Comparison of ENCODE assay signal across 8 mouse cellular contexts in the genomic region with DNA sequence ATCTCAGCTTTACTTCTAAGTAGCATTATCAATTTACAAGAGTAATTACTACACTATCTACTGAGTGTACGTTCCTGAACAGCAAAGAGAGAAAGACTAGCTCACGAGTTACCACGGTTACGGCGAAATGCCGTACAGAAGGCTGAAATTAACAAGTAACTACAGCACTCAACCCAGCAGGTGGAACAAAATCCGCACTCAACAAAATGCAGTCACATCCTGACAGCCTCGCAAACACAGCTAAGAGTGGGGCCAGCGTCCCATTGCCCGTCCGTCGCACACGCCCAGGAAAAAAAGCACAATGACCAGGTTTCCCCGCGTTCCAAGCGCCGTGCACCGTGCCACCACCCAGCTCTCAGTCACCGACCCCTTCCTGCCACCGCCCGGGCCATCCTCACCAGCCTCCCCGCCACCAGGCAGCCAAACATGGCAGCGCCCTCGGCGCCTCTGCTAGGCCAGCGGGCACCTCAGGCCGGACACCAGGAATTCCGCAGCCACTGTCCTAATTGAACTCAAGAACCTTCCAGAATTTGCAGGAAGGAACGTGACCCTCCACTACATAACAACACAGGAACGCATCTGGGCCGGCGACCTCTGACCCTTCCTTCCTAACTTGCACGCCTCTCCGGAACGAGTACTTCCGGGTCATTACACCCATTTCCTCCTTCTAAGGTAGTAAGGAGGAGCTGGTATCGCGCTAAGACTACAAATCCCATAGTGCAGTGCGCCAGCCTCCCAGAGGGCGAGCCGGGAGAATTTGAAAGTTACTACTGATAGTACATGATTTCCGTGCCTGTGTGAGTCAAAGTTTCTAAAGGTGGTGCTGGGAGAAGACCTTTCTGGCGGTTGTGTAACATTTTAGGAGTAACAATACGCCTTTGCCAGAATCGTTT. TPM values are rescaled to one million over a fixed set of nuclear protein-coding genes. Genes with fewer than 3 reads are reported as not detected.
DNase-seq lines count a peak whose midpoint lies in the region; ATAC-seq and TF ChIP-seq lines count a peak whose summit lies in the region.

Gene Hikeshi, minus strand, starts transcription at position 634 of the 893 bp plus-strand sequence.

- H3K4me3 ChIP-seq in bone marrow macrophage, adult 2 months (ENCODE audit: insufficient read depth, low read length): peak within 1 kb of the TSS; percentile 78
- H3K4me3 ChIP-seq in embryonic fibroblast, embryonic 13.5 days (ENCODE audit: insufficient read depth, low read length): peak within 1 kb of the TSS; percentile 70
- peak within 1 kb of the TSS; percentile 90 for H3K4me3 ChIP-seq in kidney, embryonic 14.5 days (ENCODE audit: low read length)
- H3K4me3 ChIP-seq in limb, embryonic 15.5 days: peak within 1 kb of the TSS; percentile 62

- peak within 1 kb of the TSS; percentile 65 for H3K4me2 ChIP-seq in kidney, embryonic 14.5 days (replicated peaks; ENCODE audit: low read depth, low read length)
- H3K4me2 ChIP-seq in limb, embryonic 15.5 days: peak within 1 kb of the TSS; percentile 54

- ATAC-seq in kidney, embryonic 14.5 days (ENCODE audit: low FRiP score, low TSS enrichment): peak; percentile 99
- peak; percentile 97 for ATAC-seq in limb, embryonic 15.5 days (ENCODE audit: insufficient number of reproducible peaks, low FRiP score, low TSS enrichment, low read depth)

- H3K27ac ChIP-seq in bone marrow macrophage, adult 2 months (ENCODE audit: insufficient read depth, low read depth, low read length): peak within 1 kb of the TSS; percentile 45
- H3K27ac ChIP-seq in embryonic fibroblast, embryonic 13.5 days (ENCODE audit: insufficient read depth, low read length): peak within 1 kb of the TSS; percentile 7; the same call in 1 of the 2 replicates
- peak within 1 kb of the TSS; percentile 84 for H3K27ac ChIP-seq in kidney, embryonic 14.5 days (ENCODE audit: low read depth, low read length)
- H3K27ac ChIP-seq in limb, embryonic 15.5 days: peak within 1 kb of the TSS; percentile 68

- H3K4me1 ChIP-seq in bone marrow macrophage, adult 2 months (ENCODE audit: control insufficient read depth, insufficient read depth, low read length): peaks cover 4% of the 10 kb centered on the region
- H3K4me1 ChIP-seq in embryonic fibroblast, embryonic 13.5 days (ENCODE audit: control insufficient read depth, insufficient read depth, low read length): no peaks in the 10 kb centered on the region
- H3K4me1 ChIP-seq in kidney, embryonic 14.5 days (ENCODE audit: control insufficient read depth, insufficient read depth, low read length): peaks cover 8% of the 10 kb centered on the region
- H3K4me1 ChIP-seq in limb, embryonic 15.5 days: peaks cover 8% of the 10 kb centered on the region; the same call in 1 of the 2 replicates

- DNase-seq in A20 (ENCODE audit: low read depth, low spot score): peak; percentile 99
- DNase-seq in heart, adult 9 months (ENCODE audit: low spot score in 2 of 2): peak; percentile 95 to 97
- DNase-seq in monocyte, adult 2 months (ENCODE audit: low read depth in 1 of 2, low spot score in 2 of 2): peak; percentile 83 to 90
- DNase-seq in spleen, postnatal 36 days (ENCODE audit: low spot score in 2 of 2): peak; percentile 96 to 97

- no peaks in the 10 kb centered on the region for H3K36me3 ChIP-seq in kidney, embryonic 14.5 days (ENCODE audit: control insufficient read depth, insufficient read depth, low read length)
- H3K36me3 ChIP-seq in limb, embryonic 15.5 days: no peaks in the 10 kb centered on the region

- peak within 1 kb of the TSS; percentile 78 for H3K9ac ChIP-seq in kidney, embryonic 14.5 days (ENCODE audit: low read depth, low read length)
- H3K9ac ChIP-seq in limb, embryonic 15.5 days: peak within 1 kb of the TSS; percentile 64

- under 1% methylated on average over 45 of the region's 45 CpGs for WGBS in kidney, embryonic 14.5 days
- WGBS in limb, embryonic 15.5 days: under 1% methylated on average over 45 of the region's 45 CpGs

- TF ChIP-seq CTCF in bone marrow macrophage, adult 2 months (IDR thresholded peaks at IDR 0.05; ENCODE audit: low read depth, low read length): no peak
- no peak for TF ChIP-seq CTCF in embryonic fibroblast, embryonic 13.5 days (IDR thresholded peaks at IDR 0.05; ENCODE audit: borderline replicate concordance, insufficient read depth, low read length)

- no peaks in the 10 kb centered on the region for H3K9me3 ChIP-seq in kidney, embryonic 14.5 days (ENCODE audit: control insufficient read depth, low read length)
- no peaks in the 10 kb centered on the region for H3K9me3 ChIP-seq in limb, embryonic 15.5 days

- no peak for TF ChIP-seq POLR2A in bone marrow macrophage, adult 2 months (IDR thresholded peaks at IDR 0.05; ENCODE audit: borderline replicate concordance, low read depth, low read length)
- TF ChIP-seq POLR2A in embryonic fibroblast, embryonic 13.5 days (IDR thresholded peaks at IDR 0.05; ENCODE audit: low read depth, low read length): peak; percentile 47

- no peaks in the 10 kb centered on the region for H3K27me3 ChIP-seq in kidney, embryonic 14.5 days (ENCODE audit: control insufficient read depth, insufficient read depth, low read length)
- no peaks in the 10 kb centered on the region for H3K27me3 ChIP-seq in limb, embryonic 15.5 days

RNA-seq across cellular contexts. Expression of gene Hikeshi, which starts in this region (rescaled TPM):
- polyA plus RNA-seq in bone marrow macrophage, adult 2 months (2012; ENCODE audit: insufficient read depth, insufficient read length, missing spikeins): 35.0 and 38.7 TPM in 2 replicates
- 70.4 and 72.5 TPM in 2 replicates for polyA plus RNA-seq in embryonic fibroblast, embryonic 13.5 days (2011; ENCODE audit: insufficient read length, low read depth, missing spikeins)
- polyA plus RNA-seq in kidney, embryonic 14.5 days (2014; fragmentation: Nextera tagmentation; extraction: Ambion mirVana): 144 and 154 TPM in 2 replicates
- polyA plus RNA-seq in limb, embryonic 15.5 days (2015; fragmentation: Nextera tagmentation; extraction: Ambion mirVana): 116 and 117 TPM in 2 replicates

Comparison
In these comparisons a context has a peak if more than half of its experiments do, and no peak if none do; other contexts are left out.
1. Peak in every context shown above with its lines: DNase-seq, ATAC-seq, H3K4me3 ChIP-seq and H3K27ac ChIP-seq.
2. H3K27ac ChIP-seq: peak in every context shown above with its lines; median percentile 84 in kidney, embryonic 14.5 days; 68 in limb, embryonic 15.5 days; 45 in bone marrow macrophage, adult 2 months; 7 in embryonic fibroblast, embryonic 13.5 days.